Mouse (Mus musculus): Measurements from ENCODE around the gene Zfp423. TPM values are rescaled to one million over a fixed set of nuclear protein-coding genes. Genes with fewer than 3 reads are reported as not detected.

The Zfp423 gene
- total RNA-seq, 4 experiments from 2014 or later, result 28.3 to 31.3 (median 30.2) TPM

DNA sequence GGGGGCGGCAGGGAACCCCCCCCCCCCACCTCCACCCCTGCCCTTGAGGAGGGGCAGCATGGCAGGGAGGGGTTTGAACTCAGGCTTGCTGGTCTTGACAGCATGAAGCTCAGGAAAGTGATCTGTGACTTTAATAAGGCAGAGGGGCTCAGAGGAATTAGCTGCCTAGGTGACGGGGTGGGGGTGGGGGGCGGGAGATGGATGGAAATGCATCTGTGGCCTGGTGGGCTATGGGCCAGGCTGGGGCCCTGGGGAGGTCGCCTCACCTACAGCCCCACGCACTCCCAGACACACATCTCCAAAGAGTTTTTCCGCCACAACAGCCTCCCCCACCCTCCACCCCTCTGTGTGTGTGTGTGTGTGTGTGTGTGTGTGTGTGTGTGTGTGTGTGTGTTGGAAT, 122.1 kb downstream of the Zfp423 start:
- no peak for DNase-seq (ENCODE audit: low spot score in 2 of 2)

DNA sequence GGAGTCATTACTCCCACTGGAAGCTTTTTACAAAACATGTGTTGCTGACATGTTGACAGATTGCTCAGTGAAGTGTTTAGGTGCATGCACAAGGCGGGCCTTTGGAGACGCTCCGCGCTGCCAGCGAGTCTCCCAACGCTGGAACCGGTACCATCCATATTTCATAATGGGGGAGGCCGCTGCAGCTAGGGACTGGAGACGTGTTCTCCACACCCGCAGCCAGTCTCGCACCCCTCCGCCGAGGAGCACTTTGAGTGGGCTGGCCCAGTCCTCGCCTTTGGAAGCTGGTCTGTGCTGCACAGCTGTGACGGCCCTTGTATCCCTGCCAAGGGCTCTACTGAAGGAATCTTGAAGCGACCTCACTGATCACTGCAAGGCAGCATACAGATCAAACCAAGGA, 122.5 kb downstream of the Zfp423 start:
- DNase-seq (ENCODE audit: low spot score in 2 of 2), result peak; percentile 54 to 63

DNA sequence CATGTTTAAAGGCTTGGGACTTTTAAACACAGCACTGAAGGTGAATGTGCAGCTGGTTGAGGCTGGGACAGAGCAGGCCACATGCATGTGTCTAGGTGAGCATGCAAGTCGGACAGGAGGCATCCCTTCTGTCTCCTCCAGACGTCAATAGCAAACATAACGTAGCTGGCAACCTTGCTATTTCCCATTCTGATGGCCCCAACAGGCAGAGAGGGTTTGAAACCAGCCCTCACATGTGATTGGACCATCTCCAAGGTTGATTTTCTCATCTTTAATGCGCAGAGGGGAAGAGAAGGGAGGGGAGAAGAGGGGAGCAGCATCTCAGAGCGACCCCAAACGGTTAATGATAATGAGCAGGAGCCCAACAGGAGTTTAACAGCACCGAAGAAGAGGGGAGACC, 123.5 kb downstream of the Zfp423 start:
- no peak for DNase-seq (ENCODE audit: low spot score in 2 of 2)

GRCm38 (mm10) chr8:87835411-87835821, 124.0 kb downstream of the Zfp423 start:
- no peak for DNase-seq (ENCODE audit: low spot score in 2 of 2)

DNA sequence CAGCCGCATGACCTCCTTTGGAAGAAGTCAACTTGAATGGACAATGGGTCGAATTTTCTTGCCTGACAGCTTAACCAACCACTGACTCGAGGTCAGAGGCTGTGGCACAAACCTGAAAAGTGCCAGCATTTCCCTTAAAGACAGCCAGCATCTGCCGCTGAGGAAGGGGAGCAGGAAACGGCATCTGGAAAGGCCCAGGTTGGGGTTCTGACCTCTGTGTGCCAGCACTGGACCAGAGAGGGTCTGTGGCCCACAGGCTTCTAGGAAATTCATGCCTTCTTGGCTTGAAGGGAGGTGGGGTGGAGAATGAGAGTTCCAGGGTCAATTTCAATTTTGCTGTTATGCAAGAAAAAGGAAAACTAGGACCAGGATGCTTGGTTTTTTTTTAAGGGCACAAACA, 124.7 kb downstream of the Zfp423 start:
- no peak for DNase-seq (ENCODE audit: low spot score in 2 of 2)

DNA sequence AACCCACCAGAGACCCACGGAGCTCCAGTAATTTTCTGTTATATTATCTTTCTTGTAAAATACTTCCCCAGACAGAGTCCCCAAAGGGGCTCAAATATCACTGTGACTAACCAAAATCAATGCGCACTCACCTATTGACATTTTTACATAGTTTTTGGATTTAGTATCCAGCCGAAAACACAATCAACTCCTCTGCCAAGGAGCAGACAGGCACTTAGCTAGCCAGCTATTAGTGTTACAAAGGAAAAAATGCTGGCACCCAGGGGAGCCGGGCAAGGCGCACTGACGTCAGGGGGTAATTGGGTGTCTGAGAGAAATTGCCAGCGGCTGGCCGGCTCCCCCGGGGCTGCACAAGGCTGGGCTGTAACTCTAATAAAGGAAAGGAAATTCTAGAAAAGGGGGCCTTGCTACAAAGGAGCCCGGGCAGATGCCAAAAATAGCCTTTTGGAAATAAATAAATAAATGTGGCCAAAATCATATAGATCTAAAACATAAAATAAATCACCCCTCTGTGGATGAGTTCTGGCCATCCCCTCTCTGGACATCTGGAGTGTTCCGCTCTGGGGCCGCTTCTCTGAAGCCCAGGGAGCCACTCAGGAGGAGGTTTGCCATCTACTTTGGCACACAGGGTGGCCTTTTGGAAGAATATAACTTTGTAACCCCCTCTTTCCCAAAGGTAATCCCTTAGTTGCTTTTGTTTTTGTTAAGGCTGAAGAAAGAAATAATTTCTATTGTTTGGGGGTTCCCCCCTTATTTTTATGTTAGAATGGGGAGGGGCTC, 125.4 kb downstream of the Zfp423 start:
- DNase-seq (ENCODE audit: low spot score in 2 of 2), result no peak

- no peak for DNase-seq (ENCODE audit: low spot score in 2 of 2)
Observed at GRCm38 (mm10) chr8:87833339-87833738, 126.1 kb downstream of the Zfp423 start.

GRCm38 (mm10) chr8:87832381-87833325, 126.7 kb downstream of the Zfp423 start:
- DNase-seq (ENCODE audit: low spot score in 2 of 2), result no peak

- DNase-seq (ENCODE audit: low spot score in 2 of 2), result no peak
Observed at GRCm38 (mm10) chr8:87831567-87831966, 127.8 kb downstream of the Zfp423 start.

GRCm38 (mm10) chr8:87831116-87831515, 128.3 kb downstream of the Zfp423 start:
- DNase-seq (ENCODE audit: low spot score in 2 of 2), result no peak

DNA sequence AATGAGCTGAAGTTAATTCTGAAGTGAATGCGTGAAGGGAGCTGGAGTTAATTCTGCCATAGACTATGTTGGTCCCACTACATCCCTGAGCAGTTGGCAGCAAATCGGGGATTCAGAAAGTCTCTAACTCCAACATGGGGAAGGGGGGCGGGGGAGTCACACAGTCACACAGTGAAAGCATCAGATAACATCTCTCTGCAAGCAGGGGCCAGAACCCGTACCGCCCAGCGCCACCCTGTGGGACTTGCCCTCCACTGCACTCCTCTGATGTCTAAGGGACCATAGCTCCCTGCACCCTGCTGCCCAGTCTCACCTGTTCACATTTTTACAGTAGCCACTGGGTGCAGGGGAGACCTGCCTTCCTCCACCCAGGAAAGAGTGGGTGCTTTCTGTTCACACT, 129.2 kb downstream of the Zfp423 start:
- DNase-seq (ENCODE audit: low spot score in 2 of 2), result peak in 1 of 2 experiments; percentile 17

- DNase-seq (ENCODE audit: low spot score in 2 of 2), result no peak
Observed at GRCm38 (mm10) chr8:87826013-87826660, 133.3 kb downstream of the Zfp423 start.

DNA sequence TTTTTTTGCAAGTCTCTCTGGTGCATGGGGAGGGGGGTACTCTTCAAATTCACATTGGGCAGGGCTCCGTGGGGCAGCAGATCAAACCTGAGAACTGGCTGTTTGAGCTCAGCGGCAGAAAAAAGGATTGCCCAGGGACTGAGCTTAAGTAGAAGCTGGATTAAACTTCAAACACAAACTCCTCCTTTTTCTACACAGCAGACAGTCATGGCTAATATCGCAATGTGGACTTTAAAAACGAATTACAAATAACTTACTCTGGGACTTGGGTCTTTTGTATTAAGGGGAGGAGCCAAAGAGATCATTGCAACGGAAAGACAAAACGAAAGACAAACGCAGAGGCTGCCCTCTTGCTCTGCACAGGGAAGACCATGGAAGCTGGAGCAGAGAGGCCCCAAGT, 136.2 kb downstream of the Zfp423 start:
- no peak for DNase-seq (ENCODE audit: low spot score in 2 of 2)

- no peak for DNase-seq (ENCODE audit: low spot score in 2 of 2)
Observed at GRCm38 (mm10) chr8:87822690-87823089, 136.7 kb downstream of the Zfp423 start.

DNA sequence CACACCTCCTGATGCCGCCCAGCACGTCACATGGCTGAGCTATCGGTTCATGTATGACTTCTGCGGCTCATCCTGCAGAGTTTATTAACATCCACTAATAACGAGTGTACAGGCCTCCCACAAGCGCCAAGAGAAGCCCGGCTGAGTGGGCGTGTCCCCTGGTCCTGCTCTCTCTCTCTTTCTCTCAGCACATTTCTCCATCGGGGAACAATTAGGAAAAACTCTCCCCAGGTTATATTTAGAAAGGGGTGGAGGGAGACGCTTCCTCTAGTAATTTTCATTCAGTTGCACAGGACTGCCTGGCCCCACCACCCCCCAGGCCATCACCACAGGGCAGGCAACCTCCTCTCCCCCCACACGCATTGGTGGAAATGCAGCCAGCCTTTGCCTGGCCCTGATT, 137.2 kb downstream of the Zfp423 start:
- no peak for DNase-seq (ENCODE audit: low spot score in 2 of 2)

GRCm38 (mm10) chr8:87821655-87822054, 137.7 kb downstream of the Zfp423 start:
- peak; percentile 39 to 51 for DNase-seq (ENCODE audit: low spot score in 2 of 2)

- no peak for DNase-seq (ENCODE audit: low spot score in 2 of 2)
Observed at GRCm38 (mm10) chr8:87819263-87819662, 140.1 kb downstream of the Zfp423 start.

DNA sequence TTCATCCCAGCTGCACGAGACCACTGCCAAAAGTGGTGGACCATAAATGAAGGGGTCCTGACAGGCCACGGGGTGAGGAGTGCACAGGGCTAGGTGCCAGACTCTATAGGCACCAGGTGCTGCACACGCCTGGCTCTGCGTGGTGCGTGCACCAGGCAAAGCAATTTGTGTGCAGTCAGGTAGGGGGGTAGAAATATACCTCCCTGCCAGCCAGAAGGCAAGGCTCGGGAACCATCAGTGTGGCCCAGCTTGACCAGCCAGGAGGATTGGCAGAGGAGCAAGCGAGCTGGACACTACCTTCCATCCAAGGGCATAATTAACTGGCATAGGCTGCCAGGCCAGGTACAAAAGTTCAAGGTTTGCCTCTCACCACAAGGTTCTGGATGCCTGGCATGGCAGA, 140.9 kb downstream of the Zfp423 start:
- no peak for DNase-seq (ENCODE audit: low spot score in 2 of 2)

- no peak for DNase-seq (ENCODE audit: low spot score in 2 of 2)
Observed at GRCm38 (mm10) chr8:87816141-87816540, 143.3 kb downstream of the Zfp423 start.

DNA sequence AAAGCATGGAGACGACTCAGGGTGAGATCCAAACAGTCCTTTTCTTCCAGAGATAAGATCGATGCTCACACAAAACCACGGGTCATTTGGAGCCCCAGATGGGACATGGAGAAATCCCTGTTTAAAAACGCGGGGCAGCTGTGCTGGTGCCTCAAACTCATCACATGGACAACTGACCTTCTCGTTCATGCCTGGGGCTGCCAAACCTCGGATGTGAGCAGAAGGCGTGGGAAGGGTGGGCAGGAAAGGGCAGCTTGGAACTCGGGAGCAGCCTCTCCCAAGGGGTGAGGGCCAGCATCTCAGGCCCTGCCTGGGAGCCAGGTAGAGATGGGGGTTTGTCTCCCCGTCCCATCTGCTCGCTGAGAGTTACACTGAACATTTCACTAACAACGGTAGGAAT, 146.7 kb downstream of the Zfp423 start:
- no peak for DNase-seq (ENCODE audit: low spot score in 2 of 2)

GRCm38 (mm10) chr8:87812069-87812449, 147.3 kb downstream of the Zfp423 start:
- no peak for DNase-seq (ENCODE audit: low spot score in 2 of 2)
